Mouse (Mus musculus) adrenal gland, adult 2 months (tissue): ENCODE measurements around the gene Ssbp3. TPM values are rescaled to one million over a fixed set of nuclear protein-coding genes. Genes with fewer than 3 reads are reported as not detected.

Source experiments
- DNase-seq: peaks from one replicate; pipeline ENCODE4 v3.0.0; 2021
- polyA plus RNA-seq: library from polyadenylated mRNA; depleted of rRNA; stranded (reverse); fragments of >200 nt; gene quantifications from 2 replicates; pipeline ENCODE4 v1.2.3, GENCODE M21; 2012
- total RNA-seq, 2 experiments: library from RNA; stranded (reverse); gene quantifications; 2 replicates each; pipeline ENCODE4 v1.2.3; 2021

Ssbp3 gene
- total and polyA plus RNA-seq, 3 experiments: 73.9 to 88.5 (median 85.0) TPM

DNA sequence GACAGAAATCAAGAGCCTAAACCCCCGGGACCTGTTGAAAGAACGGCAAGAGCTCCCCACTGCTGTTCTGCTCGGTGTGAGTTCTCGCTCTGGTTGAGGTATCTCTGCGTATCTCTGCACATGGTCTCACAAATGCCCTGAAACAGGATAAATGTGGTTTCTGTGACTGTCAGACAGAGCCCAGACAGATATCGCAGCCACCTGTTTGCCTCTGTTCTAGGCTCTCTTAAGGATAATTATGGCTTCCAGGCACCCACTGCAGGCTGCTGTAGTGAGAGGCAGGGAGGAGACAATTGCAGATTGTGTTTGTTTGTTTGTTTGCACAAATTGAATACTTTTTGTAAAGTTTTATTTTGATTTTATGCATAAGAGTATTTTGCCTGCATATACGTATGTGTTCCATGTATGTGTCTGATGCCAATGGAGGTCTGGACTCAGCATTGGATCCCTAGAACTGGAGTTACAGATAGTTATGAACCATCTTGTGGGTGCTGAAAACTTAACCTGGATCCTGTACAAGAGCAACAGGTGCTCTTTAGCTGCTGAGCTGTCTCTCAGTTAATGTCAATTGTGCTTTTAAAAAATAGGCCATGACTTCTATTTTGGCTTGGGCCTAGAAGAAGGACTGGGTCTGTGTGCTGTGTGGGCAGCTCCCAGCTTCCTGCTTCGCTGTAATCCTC, 101.0 kb downstream of the Ssbp3 start:
- DNase-seq: no peak

DNA sequence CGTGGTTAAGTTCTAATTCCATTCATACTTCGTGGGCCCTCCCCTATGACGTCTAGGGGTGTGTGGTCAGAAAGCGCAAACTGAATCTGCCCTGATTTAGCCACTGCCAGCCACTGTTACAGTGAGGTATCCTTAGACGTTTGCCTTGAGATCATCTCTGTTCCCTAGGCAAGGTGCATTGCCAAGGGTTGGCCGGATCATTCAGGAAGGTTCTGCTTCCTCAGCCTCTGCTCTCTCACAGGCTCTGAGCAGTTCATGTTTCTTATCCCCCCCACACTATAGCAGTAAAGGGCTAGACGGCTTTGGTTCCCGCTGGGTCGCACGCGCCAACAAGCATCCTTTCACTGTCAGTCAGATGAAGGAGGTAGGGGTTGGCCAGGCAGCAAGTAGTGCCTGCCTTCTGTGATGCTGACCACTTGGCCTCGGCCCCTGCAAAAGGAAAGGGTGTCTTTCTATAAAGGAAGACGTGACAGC, 101.5 kb downstream of the Ssbp3 start:
- DNase-seq: no peak

DNA sequence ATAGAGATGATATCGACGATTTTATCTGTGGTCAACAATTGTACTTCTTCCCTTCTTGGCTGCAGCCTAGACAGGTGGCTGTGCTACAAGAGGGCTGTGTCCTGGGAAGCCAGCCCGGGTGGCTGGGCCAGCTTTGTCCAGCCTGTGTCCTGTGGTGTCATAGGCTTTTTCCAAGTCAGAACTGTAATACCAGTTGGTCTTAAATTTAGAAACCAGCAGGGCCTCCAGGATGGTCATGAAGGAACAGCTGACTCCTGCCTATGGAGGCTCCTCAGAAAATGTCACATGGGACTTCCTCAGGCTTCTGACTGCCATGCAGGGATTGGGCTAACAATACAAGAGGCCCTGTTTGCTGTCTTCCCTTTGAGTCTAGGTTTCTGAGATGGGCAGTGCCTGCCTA, 102.1 kb downstream of the Ssbp3 start:
- DNase-seq: no peak

DNA sequence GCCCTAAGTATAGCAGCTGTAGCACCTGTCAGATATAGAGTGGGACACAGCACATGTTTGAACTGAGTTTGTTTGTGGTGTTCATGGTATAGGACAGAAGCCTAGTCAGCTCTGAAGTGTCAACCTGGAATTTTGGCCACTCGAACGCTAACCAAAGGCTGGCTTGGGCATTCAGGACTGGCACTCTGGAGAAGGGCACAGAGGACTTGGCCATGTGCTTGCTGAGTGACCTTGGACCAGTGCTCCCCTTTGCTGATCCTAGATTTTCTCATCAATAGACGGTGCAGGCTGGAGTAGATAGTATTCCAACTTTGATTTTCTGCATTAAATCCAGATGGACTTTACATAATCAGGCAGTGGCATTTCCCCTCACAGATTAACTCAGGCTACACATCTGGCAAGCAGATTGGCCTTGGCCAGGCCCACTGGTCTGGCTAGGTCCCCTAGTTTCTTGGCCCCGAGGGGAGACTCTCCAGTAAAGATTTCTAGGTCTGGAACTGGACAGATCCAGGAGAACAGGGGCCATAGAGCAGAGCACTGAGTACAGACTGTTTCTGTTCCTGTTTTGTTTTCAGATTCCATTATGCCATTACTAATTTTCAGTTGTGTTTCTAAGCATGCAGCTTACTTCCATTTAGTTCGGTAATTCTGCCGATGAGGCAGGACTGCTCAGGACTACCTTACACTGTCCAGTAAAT, 102.8 kb downstream of the Ssbp3 start:
- peak; percentile 44 for DNase-seq

DNA sequence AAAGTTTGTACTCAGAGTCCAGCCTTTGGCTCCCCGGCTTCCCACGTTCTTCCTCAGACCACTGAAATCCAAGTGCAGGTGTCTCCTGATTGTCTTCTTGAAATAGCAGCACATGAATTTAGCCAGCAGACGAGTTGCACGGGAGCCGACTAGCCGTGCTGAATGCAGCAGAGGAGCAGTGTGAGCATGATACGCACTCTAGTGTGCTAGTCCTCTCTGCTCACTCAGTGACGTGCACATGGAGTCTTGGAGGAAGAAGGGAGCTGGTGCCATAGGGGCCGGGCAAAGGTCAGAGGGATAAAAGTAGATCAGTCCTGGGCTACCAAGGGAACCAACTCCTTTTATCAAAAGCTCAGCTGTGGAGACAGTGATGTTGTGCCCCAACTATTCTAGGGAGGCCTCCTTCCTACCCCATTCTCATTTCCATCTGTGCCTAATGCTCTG, 103.3 kb downstream of the Ssbp3 start:
- DNase-seq: no peak

DNA sequence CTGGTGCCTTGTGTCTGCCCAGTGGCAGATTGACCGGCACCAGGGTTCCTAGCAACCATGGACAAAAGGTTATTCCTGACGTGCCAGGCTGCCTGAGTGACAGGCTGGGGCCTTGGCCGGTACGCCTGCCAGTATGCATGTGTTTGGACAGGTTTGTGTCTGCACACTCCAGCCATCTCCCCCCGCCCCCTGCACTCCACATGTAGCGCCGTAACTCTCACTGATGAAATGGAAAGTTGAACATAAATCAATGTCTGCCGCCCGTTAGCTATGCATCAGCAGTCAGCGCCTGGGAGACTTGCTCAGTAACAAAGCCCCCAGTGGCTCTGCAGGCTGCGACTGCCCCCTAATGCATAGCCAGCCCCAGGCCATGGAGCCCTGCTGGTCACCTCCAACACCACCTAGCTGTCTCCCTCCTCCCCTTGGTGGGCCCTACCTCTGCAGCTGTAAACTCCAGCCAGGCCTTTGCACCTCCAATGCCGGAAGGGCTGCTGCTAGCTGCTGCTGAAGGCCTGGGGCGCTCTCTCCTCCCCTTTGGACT, 105.5 kb downstream of the Ssbp3 start:
- peak; percentile 70 for DNase-seq

DNA sequence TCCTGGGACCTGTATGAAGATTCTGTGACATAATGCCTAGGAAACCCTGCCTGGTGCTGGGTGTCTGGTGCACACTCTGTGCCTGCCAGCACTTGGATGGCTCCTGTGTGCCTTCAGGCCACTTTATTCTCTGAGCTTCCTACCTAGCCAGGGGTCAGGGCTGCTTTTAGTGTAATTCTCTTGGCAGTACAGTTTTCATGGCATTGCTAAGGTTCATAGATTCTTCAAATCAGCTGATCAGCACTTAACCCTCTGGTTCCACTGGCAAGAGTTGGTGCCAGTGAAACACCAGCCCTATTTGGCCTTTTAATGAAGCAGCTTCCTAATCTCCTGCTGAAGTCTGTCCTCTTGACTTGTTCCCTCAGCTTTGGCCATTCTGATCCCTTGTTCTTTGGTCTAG, 106.8 kb downstream of the Ssbp3 start:
- no peak for DNase-seq

DNA sequence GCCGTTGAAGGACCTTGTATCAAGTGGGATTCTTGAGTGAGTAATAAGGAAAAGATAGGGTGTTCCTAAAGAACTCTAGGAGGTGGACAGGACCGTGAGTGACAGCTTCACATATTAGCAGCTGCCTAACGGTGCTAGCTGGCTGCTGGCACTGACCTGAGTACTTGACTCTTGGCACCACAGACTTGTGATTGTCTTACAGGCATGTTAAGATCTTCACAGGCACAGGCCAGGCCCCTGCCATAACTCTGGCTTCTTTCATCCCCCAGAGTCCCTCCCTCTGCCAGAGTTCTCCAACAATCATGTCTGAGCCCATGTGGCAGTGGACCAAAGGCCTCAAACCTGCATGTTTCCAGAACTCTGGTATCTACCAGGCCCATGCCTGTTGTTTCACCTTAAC, 108.0 kb downstream of the Ssbp3 start:
- peak; percentile 36 for DNase-seq

DNA sequence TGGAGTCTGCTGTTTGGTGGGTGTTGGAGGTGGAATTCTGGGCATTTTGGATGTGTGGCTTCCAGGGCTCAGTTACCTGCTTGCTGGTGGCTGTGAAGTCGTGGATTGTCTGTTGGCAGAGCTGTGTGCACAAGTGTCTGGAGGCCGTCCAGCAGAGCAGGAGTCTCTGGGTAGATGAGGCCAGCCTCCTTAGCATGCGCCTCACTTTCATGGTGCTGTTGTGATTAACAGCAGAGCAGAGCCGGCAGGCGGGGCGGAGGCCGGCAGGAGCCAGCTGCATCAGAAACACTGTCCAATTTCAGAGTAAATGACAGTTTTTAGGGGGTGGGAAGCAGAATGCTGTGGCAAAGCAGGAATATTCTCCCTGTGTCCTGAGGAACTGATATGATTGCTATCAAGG, 108.5 kb downstream of the Ssbp3 start:
- peak; percentile 67 for DNase-seq

DNA sequence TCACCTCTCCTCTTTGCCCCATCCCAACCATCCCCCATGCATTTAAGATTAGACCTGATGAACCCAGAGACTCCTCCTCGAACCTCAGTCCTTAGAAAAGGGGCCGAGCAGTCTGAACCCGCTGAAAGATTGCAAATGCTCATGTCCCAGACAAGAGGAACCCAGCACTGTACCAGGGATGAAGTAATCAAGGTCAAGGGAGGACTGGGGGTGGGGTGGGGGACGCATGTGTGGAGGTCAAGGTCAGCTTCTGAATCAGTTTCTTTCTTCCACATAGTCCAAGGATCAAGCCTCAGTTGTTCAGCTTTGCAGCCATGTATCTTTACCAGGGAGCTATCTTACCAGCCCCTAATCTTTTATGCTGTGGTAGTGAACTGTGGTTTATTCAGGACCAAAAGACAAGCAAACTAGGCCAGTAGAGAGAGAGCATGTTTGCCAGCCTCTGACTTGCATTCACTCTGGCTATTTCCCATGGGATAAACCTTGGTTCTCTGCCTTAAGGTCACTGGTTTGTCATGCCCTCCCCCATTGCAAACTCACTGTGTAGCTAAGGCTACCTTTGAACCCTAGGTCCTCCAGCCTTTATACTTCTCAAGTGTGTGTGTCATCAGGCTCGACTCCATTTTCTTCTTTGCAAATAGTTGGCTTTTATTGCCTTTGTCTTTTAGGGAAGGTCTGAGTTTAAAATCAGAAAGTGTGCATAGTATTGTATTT, 109.9 kb downstream of the Ssbp3 start:
- DNase-seq: peak; percentile 74

DNA sequence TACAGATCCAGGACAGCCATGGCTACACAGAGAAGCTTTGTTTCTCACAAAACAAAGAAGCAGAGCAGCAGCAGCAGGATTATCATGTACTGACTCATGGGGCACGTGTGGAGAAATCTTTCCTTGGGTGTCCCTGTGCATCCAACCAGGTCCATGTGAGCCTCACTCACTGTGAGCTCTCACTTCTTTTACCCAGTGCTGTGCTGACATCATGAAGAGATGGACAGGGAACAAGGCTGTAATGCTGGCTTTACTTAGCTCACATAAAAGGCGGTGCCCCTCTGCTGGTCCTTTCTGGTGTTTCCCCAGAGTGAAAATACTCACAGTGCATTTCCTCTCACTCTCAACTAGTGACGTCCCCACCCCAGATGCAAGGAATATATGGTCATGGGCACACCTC, 111.0 kb downstream of the Ssbp3 start:
- peak; percentile 45 for DNase-seq

DNA sequence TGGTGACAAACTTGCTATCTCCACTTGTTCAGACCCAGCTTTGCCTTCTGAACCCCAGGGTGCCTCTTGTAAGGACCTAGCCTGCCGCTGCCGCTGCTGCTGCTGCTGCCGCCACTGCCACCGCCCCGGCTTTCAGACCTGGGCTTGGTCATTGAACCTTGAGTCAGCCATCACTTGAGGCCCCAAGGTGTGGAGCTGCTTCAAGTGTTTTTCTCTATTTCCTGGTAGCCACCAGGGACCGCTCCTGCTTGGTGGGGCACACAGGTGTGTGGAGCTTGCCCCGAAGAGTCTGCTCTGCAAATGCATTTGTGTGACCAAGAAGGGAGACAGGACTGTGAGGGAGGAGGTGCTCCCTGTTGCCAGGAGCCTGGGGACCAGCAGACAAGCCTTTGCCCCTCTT, 114.4 kb downstream of the Ssbp3 start:
- no peak for DNase-seq

DNA sequence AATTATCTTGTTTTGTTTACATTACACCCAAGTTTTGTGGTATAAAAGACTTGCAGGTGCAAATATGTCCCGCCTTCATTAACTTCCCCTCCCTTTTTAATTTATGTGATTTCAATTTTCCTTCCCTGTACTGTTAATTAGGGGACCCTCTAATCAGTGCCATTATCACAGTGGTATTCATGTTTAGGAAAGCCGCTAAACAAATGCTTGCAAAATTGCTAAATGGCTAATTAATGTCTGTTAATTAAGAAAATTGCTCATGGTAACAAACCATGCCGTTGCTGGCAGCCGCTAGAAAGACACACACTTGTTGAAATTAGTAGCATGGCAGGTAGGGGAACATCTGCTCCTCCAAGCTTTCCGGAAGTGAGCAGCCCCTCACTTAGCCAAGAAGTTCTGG, 114.9 kb downstream of the Ssbp3 start:
- no peak for DNase-seq

DNA sequence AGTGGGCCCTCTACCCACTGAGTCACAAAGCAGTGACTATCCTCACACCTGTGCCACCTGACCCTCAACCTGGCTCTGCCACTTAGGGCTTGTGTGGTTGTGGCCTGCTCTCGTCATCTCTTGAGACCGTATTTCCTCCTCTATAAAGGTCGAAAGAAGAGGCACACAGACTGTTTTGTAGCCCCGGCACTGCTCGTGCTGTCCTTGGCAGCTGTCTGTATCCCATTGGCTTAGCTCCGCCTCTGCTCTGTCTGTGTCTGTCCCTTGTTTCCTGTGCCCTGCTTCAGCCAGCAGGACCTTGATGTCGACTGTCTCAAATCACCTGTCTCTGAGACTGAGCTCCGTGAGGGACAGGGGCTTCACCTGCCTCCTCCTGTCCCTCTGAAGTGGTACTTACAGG, 116.0 kb downstream of the Ssbp3 start:
- peak; percentile 50 for DNase-seq

DNA sequence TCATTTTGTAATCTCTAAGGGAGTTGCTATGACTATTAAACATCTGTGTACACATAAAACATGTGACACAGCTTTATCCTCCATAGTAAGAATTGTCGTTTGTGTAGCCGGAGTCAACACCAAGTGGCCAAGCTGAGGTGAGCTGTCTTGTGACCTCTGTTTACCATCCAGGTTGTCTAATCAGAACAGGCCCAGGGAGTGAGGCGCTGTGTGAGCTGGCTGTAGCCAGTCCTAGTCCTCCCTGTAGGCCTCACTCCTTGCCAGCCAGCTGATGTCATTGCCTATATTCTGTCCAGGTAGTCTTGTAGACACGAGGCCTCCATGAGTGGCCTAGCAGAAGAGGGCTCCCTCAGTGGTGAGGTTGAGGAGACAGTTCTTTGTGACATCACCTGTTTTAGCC, 125.2 kb downstream of the Ssbp3 start:
- DNase-seq: no peak

DNA sequence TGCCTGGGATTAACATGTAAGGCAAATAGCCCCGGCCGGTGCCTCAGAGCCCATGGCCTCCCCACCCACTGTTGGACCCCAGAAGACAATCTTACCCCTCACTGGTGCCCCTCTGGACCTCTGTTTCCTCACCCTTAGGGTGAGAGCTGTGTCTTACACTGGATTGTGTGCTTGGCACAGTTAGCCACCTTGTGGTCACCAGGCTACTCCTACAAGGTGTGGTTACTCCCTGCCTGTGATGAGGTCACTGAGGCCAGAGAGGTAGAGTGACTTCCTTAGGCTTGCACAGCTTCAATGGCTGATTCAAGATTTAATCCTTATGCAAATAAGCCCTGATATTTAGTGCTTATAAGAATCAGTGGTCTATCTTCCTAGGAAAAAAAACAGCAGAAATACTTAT, 126.5 kb downstream of the Ssbp3 start:
- DNase-seq: no peak

DNA sequence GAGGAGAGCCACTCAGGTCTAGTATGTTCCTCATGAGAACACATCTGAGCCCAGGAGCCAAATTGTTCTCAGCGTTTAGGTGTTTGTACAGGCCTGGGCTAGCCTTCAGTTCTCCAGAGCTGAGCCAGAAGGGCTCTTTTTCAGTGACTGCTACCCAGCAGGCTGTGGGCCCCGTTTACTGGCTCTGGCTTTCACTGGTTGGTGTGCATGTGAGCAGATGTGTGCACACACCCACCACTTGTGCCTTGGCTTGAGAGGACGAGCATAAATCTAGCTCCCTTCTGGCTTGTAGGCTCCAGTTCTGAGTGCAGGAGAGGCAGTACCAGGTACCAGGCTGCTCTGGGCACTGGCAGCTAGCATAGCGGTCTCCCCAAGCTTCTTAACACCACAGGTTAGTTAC, 127.8 kb downstream of the Ssbp3 start:
- no peak for DNase-seq

DNA sequence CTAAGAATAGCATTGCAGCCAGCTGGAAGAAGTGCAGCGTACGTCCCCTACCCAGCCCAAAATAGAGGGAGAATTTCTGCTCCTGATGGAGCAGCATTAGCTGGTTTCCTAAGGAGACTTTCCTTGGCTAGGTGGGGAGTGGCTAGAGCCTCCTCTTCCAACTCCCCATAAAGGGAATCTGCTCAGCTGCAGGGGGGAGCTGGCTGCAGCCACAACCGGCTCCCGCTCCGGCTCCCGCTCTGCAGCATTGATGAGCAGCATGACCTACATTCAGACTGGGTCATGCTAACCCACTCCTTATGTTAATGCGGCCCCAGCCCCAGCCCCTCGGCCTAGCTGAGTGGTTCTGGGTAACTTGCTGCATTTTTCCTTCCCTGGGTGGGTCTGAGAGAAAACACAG, 128.8 kb downstream of the Ssbp3 start:
- no peak for DNase-seq

DNA sequence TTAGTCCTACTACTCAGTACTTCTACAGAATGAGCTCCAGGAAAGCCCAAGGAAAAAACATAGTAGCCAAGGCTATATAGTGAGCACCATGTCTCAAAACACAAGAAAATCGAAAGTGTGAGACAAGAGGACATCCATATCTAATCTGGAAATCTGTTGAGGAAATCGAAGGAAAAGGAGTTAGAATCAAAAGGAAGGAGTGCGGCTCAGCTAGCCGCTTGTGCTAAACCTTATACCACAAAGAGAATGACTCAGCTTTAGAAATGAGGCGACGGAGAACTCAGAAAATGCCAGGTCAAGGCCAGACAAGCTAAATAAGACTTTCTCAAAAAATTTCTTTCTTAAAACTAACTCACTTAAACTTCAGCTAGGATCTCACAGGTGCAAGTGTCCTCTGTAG, 131.8 kb downstream of the Ssbp3 start:
- DNase-seq: peak; percentile 36

DNA sequence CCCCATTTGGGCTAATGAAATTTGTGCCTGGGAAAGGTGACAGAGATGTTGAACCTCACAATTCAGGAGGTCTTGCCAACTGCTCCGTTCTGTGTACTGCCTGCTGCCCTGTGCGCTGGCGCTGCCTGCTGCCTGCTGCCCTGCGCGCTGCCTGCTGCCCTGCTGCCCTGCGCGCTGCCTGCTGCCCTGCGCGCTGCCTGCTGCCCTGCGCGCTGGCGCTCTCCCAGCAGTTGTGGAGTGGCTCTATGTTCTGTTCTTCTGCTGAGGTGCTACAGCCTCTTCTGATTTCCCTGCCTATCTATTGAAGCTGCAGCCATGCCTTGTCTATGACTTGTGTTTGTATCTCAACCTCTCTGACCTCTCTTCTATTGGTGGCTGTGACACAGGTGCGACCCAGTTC, 134.7 kb downstream of the Ssbp3 start:
- no peak for DNase-seq

DNA sequence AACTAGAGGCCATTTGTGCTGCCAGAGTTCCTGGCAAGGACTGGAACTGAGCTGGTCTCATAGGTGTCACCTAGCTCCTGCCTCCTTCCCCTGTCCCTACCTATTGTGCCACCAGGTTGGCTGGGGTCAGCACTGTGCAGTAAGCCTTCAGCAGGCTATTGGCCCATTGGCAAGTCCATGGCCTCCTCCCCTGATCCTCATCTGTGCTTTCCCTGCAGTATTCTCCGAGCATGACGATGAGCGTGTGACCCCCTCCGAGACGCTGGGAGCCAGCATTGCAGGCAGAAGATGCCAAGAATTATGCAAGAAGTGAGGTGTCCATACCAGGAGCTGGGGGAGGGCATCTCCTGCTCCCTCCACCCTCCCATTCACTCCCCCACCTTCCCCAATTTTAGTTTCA, 137.3 kb downstream of the Ssbp3 start:
- DNase-seq: peak; percentile 30

DNA sequence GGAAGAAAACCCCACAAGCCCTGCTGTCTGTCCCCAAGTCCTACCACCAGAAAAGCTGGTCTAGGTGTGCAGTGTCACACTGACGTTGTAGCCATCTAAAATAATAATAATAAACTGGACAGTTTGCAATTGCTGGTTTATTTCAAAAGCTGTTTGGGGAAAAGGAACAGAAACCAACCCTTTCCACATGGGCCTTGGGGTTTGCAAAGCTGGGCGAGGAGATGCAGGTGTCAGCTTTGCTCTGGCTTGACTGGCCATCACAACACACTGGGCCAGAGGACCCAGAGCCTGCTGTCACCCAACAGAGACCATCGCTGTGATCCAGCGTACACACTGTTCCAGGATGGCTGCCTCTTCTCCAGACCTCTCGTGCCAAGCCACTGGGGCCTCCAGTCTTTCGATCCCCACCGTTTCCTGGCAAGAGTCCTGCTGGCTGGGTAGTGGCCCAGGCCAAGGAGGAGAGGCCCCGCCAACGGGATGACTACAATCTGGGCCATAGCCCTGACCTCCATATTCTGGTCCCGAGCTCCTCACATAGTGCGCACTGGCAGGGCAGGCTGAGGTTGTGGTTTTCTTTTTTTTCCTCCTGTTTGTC, 138.2 kb downstream of the Ssbp3 start:
- peak; percentile 87 for DNase-seq

DNA sequence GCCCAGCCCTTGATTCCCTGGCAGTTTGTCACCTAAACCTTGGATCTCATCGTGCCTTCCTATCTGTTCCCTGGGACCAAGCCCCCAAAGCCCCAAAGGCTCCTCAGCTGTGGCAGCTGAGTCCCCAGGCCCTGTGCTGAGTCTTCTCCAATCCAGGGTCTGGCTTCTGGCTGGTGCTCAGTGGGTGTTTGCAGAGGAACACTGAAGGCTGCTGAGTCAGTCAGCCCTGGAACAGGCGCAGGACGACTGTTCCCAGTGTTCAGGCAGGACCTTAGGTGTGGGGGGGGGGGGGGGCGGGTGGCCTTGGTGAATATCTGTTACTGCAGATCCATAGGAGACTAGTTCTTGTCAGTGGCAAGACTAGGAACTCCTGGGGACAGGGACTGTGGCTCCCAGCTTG, 141.4 kb downstream of the Ssbp3 start:
- peak; percentile 64 for DNase-seq
